Mouse (Mus musculus) hindbrain, embryonic 16.5 days (tissue): Measurements from ENCODE around the gene Ncoa1. TPM values are rescaled to one million over a fixed set of nuclear protein-coding genes. Genes with fewer than 3 reads are reported as not detected.

Experiments used
- ATAC-seq: fragments of 200-750 bp; cut with Nextera tagmentation; 2 replicates; pipeline ENCODE4 v1.8.0; 2017; ENCODE audit warnings: moderate TSS enrichment, moderate library complexity
- H3K27ac ChIP-seq: fragments of 300-500 bp; sonication (generic); 2 replicates; pipeline ENCODE4 v1.5.1; 2014; ENCODE audit warnings: low read depth, mild to moderate bottlenecking, control low read depth, low read length, moderate library complexity
- H3K27me3 ChIP-seq: fragments of 300-500 bp; sonication (generic); replicated peaks from 2 replicates; pipeline ENCODE4 v1.6.1; 2014; ENCODE audit warnings: low read length; ENCODE audit not compliant: control insufficient read depth, insufficient read depth
- H3K36me3 ChIP-seq: fragments of 300-500 bp; sonication (generic); 2 replicates; pipeline ENCODE4 v1.6.1; 2014; ENCODE audit warnings: mild to moderate bottlenecking, low read length, moderate library complexity, mixed read lengths; ENCODE audit not compliant: control insufficient read depth, insufficient read depth
- H3K4me1 ChIP-seq: fragments of 300-500 bp; sonication (generic); 2 replicates; pipeline ENCODE4 v1.6.1; 2014; ENCODE audit warnings: low read depth, low read length; ENCODE audit not compliant: control insufficient read depth, insufficient read depth
- H3K4me2 ChIP-seq: fragments of 300-500 bp; sonication (generic); 2 replicates; pipeline ENCODE4 v1.6.1; 2014; ENCODE audit warnings: mild to moderate bottlenecking, low read length, control low read depth, moderate library complexity
- H3K4me3 ChIP-seq: fragments of 300-500 bp; sonication (generic); 2 replicates; pipeline ENCODE4 v1.5.1; 2014; ENCODE audit warnings: mild to moderate bottlenecking, low read length, control low read depth, moderate library complexity
- H3K9ac ChIP-seq: fragments of 300-500 bp; sonication (generic); 2 replicates; pipeline ENCODE4 v1.6.1; 2014; ENCODE audit warnings: low read depth, mild to moderate bottlenecking, control low read depth, low read length, moderate library complexity
- H3K9me3 ChIP-seq: fragments of 300-500 bp; sonication (generic); 2 replicates; pipeline ENCODE4 v1.6.1; 2014; ENCODE audit warnings: mild to moderate bottlenecking, low read length, moderate library complexity; ENCODE audit not compliant: control insufficient read depth
- WGBS: fragments of 180-500 bp; shearing (Covaris S2); extraction: QIAGEN DNeasy Blood & Tissue Kit; methylation state at CpG from one replicate; pipeline ENCODE4 v1.1.7; 2014; 5-methylcytosine and 5-hydroxymethylcytosine counted together
- polyA plus RNA-seq: library from polyadenylated mRNA; unstranded; fragments of >200 nt; fragmentation: Nextera tagmentation; extraction: Ambion mirVana; gene quantifications from 2 replicates; pipeline ENCODE4 v1.2.1, GENCODE M21; 2015

Gene Ncoa1
- polyA plus RNA-seq, 1 experiment from 2014 or later = 12.4 TPM

GRCm38 (mm10) chr12:4340325-4340924 is 136.6 kb downstream of the Ncoa1 start:
- WGBS = 89% methylated on average over 3 of the region's 3 CpGs
- H3K27ac ChIP-seq = no peak overlapping the region
- no peaks in the 10 kb centered on the region; the same call in 1 of the 2 replicates for H3K36me3 ChIP-seq
- ATAC-seq = no peak
- H3K4me3 ChIP-seq = no peak overlapping the region
- H3K4me2 ChIP-seq = no peak overlapping the region
- no peaks in the 10 kb centered on the region for H3K27me3 ChIP-seq
- H3K9me3 ChIP-seq = no peaks in the 10 kb centered on the region
- H3K9ac ChIP-seq = no peak overlapping the region
- peaks cover 2% of the 10 kb centered on the region for H3K4me1 ChIP-seq

- no peak for ATAC-seq
- Histone ChIP-seq H3K27me3 (no peaks in the 10 kb centered on the region), H3K27ac (no peak overlapping the region), H3K9ac (no peak overlapping the region), H3K4me1 (no peaks in the 10 kb centered on the region), H3K36me3 (peaks cover 6% of the 10 kb centered on the region; the same call in 1 of the 2 replicates), H3K4me2 (no peak overlapping the region), H3K4me3 (no peak overlapping the region), H3K9me3 (no peaks in the 10 kb centered on the region)
- WGBS = 85% methylated on average over 5 of the region's 5 CpGs
Measured at GRCm38 (mm10) chr12:4323604-4324003, 153.4 kb downstream of the Ncoa1 start.

GRCm38 (mm10) chr12:4322227-4322626 is 154.8 kb downstream of the Ncoa1 start:
- no peaks in the 10 kb centered on the region for H3K9me3 ChIP-seq
- 32% methylated on average over 2 of the region's 2 CpGs for WGBS
- no peaks in the 10 kb centered on the region for H3K27me3 ChIP-seq
- H3K4me1 ChIP-seq = no peaks in the 10 kb centered on the region
- no peak overlapping the region for H3K9ac ChIP-seq
- no peak overlapping the region for H3K27ac ChIP-seq
- H3K36me3 ChIP-seq = peaks cover 6% of the 10 kb centered on the region; the same call in 1 of the 2 replicates
- no peak for ATAC-seq
- no peak overlapping the region for H3K4me2 ChIP-seq
- H3K4me3 ChIP-seq = no peak overlapping the region

- H3K27me3 ChIP-seq = no peaks in the 10 kb centered on the region
- H3K9ac ChIP-seq = no peak overlapping the region
- ATAC-seq = no peak
- H3K4me2 ChIP-seq = no peak overlapping the region
- H3K4me1 ChIP-seq = no peaks in the 10 kb centered on the region
- H3K36me3 ChIP-seq = peaks cover 5% of the 10 kb centered on the region; the same call in 1 of the 2 replicates
- no peak overlapping the region for H3K4me3 ChIP-seq
- no peak overlapping the region for H3K27ac ChIP-seq
- H3K9me3 ChIP-seq = no peaks in the 10 kb centered on the region
Measured at GRCm38 (mm10) chr12:4313824-4314223, 163.2 kb downstream of the Ncoa1 start.

- peaks cover 5% of the 10 kb centered on the region; the same call in 1 of the 2 replicates for H3K36me3 ChIP-seq
- H3K9me3 ChIP-seq = no peaks in the 10 kb centered on the region
- no peak for ATAC-seq
- H3K27ac ChIP-seq = no peak overlapping the region
- WGBS = 92% methylated on average over 1 of the region's 1 CpGs
- H3K4me1 ChIP-seq = no peaks in the 10 kb centered on the region
- H3K4me3 ChIP-seq = no peak overlapping the region
- no peak overlapping the region for H3K4me2 ChIP-seq
- no peak overlapping the region for H3K9ac ChIP-seq
- H3K27me3 ChIP-seq = no peaks in the 10 kb centered on the region
Measured at GRCm38 (mm10) chr12:4306712-4307313, 170.2 kb downstream of the Ncoa1 start.

GRCm38 (mm10) chr12:4299300-4299699 is 177.7 kb downstream of the Ncoa1 start:
- Histone ChIP-seq H3K27ac (no peak overlapping the region), H3K27me3 (no peaks in the 10 kb centered on the region), H3K9ac (no peak overlapping the region), H3K36me3 (peaks cover 11% of the 10 kb centered on the region; the same call in 1 of the 2 replicates), H3K4me1 (no peaks in the 10 kb centered on the region), H3K4me2 (no peak overlapping the region), H3K4me3 (no peak overlapping the region), H3K9me3 (no peaks in the 10 kb centered on the region)
- WGBS = 86% methylated on average over 3 of the region's 3 CpGs
- no peak for ATAC-seq

- no peaks in the 10 kb centered on the region for H3K4me1 ChIP-seq
- no peak overlapping the region for H3K4me3 ChIP-seq
- ATAC-seq = no peak
- no peak overlapping the region for H3K27ac ChIP-seq
- H3K27me3 ChIP-seq = no peaks in the 10 kb centered on the region
- no peaks in the 10 kb centered on the region for H3K9me3 ChIP-seq
- peaks cover 11% of the 10 kb centered on the region; the same call in 1 of the 2 replicates for H3K36me3 ChIP-seq
- no peak overlapping the region for H3K9ac ChIP-seq
- 84% methylated on average over 4 of the region's 4 CpGs for WGBS
- no peak overlapping the region for H3K4me2 ChIP-seq
Measured at GRCm38 (mm10) chr12:4298626-4299025, 178.4 kb downstream of the Ncoa1 start.

GRCm38 (mm10) chr12:4295881-4296280 is 181.1 kb downstream of the Ncoa1 start:
- no peak overlapping the region for H3K4me3 ChIP-seq
- H3K9me3 ChIP-seq = no peaks in the 10 kb centered on the region
- no peak for ATAC-seq
- H3K27ac ChIP-seq = no peak overlapping the region
- H3K4me1 ChIP-seq = no peaks in the 10 kb centered on the region
- H3K4me2 ChIP-seq = no peak overlapping the region
- H3K9ac ChIP-seq = no peak overlapping the region
- peaks cover 11% of the 10 kb centered on the region; the same call in 1 of the 2 replicates for H3K36me3 ChIP-seq
- 90% methylated on average over 4 of the region's 4 CpGs for WGBS
- H3K27me3 ChIP-seq = no peaks in the 10 kb centered on the region

GRCm38 (mm10) chr12:4295281-4295680 is 181.7 kb downstream of the Ncoa1 start:
- H3K4me1 ChIP-seq = no peaks in the 10 kb centered on the region
- ATAC-seq = no peak
- 82% methylated on average over 8 of the region's 8 CpGs for WGBS

More at GRCm38 (mm10) chr12:4295281-4295680, 181.7 kb downstream of the Ncoa1 start:
- no peak overlapping the region for H3K4me2 ChIP-seq
- no peak overlapping the region for H3K27ac ChIP-seq
- H3K36me3 ChIP-seq = peaks cover 11% of the 10 kb centered on the region; the same call in 1 of the 2 replicates
- H3K9ac ChIP-seq = no peak overlapping the region
- H3K27me3 ChIP-seq = no peaks in the 10 kb centered on the region
- no peaks in the 10 kb centered on the region for H3K9me3 ChIP-seq
- H3K4me3 ChIP-seq = no peak overlapping the region
